Mouse (Mus musculus) macrophage (primary cell): ENCODE data around the gene Cpm. TPM values are rescaled to one million over a fixed set of nuclear protein-coding genes. Genes with fewer than 3 reads are reported as not detected.
"Not testable (repeated sequence)": the region's sequence is repeated elsewhere in the genome, so short reads cannot be mapped to it uniquely, and the experiment has no call there.

ENCODE experiments used
- H3K27ac ChIP-seq: fragments of 350-480 bp; formaldehyde crosslinking; 2 replicates; pipeline ENCODE4 v1.9.0; 2021
- H3K36me3 ChIP-seq: fragments of 350-480 bp; formaldehyde crosslinking; 2 replicates; pipeline ENCODE4 v1.9.0; 2021; ENCODE audit errors: inconsistent target
- H3K4me3 ChIP-seq: fragments of 350-480 bp; formaldehyde crosslinking; 2 replicates; pipeline ENCODE4 v1.9.0; 2021; ENCODE audit errors: inconsistent target
- H3K79me2 ChIP-seq: fragments of 350-480 bp; formaldehyde crosslinking; 2 replicates; pipeline ENCODE4 v1.9.0; 2021; ENCODE audit errors: inconsistent target
- WGBS: methylation state at CpG from one replicate; pipeline ENCODE4 v1.1.7; 2026; ENCODE audit warnings: inconsistent platforms; ENCODE audit not compliant: missing documents; 5-methylcytosine and 5-hydroxymethylcytosine counted together
- polyA plus RNA-seq: library from polyadenylated mRNA; stranded (reverse); fragments of 250-400 nt; gene quantifications from 3 replicates; pipeline ENCODE4 v1.2.4, GENCODE M21; 2018; ENCODE audit warnings: inconsistent platforms

Gene Cpm
- polyA plus RNA-seq, 1 experiment from 2014 or later, result 0.07 TPM

GRCm38 (mm10) chr10:117598266-117598950 lies 30.9 kb upstream of the Cpm start:
- Histone ChIP-seq H3K79me2 (no peaks in the 10 kb centered on the region), H3K4me3 (no peak overlapping the region), H3K27ac (no peak overlapping the region), H3K36me3 (no peaks in the 10 kb centered on the region)
- 98% methylated on average over 10 of the region's 10 CpGs for WGBS

DNA sequence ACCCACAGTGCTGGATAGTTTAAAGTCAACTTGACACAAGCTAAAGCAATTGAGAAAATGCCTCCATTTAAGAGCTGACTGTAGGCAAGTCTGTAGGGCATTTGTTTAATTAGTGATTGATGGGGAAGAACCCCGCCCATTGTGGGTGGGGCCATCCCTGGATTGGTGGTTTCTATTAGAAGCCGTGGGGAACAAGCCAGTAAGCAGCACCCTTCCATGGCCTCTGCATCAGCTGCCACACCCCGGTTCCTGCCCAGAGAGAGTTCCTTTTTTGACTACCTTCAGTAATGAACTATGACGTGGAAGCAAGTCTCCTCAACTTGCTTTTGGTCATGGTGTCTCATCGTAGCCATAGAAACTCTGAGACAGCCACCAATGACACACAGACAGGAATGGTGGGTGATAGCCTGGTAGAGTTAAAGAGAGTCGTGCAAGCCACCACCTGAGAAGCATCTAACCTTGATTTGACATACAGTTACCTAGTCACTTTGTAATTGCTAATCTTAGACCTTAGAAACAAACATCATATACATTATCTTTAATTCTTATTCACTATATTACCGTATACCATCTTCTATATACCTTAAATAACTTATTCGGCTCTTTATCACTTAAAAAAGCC lies 30.2 kb upstream of the Cpm start:
- H3K79me2 ChIP-seq, H3K4me3 ChIP-seq, H3K27ac ChIP-seq, H3K36me3 ChIP-seq: not testable (repeated sequence)
- WGBS, result 81% methylated on average over 8 of the region's 8 CpGs

DNA sequence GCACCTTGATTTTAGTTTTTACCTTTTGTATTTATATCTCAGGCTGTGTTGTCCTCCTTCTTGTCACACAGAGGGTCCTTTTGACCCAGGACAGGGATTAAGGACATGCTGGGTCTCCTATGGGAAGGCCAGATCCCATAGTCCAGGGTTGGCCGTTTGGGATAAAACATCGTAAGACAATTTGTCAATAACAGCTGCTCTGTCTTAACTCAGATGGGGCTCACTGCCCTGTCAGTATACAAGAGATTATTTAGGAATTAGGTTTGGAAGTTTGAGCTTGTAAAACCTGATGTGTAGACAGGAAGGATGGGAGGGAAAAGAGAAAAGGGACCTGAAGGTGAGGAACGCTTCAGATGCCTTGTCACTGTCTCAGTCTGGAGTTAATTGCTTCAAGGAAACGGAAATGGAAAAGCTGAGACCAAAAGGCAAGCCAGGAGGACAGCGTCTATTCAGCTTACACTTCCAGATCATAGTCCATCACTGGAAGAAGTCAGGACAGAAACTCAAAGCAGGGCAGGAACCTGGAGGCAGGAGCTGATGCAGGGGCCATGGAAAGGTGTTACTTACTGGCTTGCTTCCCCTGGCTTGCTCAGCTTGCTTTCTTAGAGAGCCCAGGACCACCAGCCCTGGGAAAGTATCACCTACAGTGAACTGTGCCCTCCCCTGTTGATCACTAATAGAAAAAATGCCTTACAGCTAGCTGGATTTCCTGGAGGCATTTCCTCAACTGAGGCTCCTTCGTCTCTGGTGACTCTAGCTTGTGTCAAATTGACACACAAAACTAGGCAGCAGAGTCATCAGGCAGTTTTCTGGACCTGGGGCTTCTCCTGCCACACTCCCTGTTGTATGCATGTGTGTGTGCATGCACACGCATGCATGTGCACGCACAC lies 27.9 kb upstream of the Cpm start:
- Histone ChIP-seq H3K79me2 (no peaks in the 10 kb centered on the region), H3K27ac (no peak overlapping the region)
- 88% methylated on average over 8 of the region's 8 CpGs for WGBS

DNA sequence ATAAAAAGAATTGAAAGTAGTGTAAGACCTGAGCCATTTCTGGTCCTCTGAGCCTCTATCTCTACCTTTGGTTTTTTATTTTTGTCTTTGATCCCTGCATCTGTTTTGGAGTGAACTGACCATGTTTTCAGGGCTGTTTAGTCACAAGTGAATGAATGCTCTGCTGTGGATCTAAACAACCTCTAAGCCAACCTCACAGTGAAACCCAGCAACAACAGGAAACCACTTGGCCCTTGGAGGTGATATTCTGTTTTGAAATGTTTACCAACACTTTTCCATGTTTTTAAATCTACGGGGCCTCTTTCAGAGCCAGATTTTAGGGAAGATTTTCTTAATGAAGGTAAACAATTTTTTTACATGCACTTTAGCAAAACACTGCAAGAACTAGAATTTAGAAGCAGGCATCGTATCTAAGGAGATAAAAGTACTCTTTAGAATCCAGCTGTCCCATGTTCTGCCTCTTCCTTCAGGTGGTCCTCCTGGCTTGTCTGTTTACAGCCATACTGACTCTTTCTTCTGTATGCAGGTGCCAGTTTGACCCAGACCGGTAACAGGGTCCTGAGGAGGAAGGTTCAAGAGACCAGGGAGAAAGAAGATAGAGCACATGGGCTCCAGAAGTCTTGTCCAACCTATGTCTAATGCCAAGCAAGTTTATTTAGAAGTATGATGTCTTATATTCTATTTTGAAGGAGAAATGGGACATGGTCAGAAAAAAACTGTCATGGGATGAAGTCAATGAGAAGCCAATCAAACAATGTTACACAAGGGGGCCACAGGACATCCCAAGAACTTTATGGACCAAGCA lies 26.8 kb upstream of the Cpm start:
- Histone ChIP-seq H3K4me3 (no peak overlapping the region), H3K27ac (no peak overlapping the region), H3K36me3 (no peaks in the 10 kb centered on the region), H3K79me2 (no peaks in the 10 kb centered on the region)
- 85% methylated on average over 3 of the region's 3 CpGs for WGBS

More for the DNA sequence above, 27.9 kb upstream of the Cpm start:
- H3K36me3 ChIP-seq, result no peaks in the 10 kb centered on the region
- H3K4me3 ChIP-seq, result no peak overlapping the region

DNA sequence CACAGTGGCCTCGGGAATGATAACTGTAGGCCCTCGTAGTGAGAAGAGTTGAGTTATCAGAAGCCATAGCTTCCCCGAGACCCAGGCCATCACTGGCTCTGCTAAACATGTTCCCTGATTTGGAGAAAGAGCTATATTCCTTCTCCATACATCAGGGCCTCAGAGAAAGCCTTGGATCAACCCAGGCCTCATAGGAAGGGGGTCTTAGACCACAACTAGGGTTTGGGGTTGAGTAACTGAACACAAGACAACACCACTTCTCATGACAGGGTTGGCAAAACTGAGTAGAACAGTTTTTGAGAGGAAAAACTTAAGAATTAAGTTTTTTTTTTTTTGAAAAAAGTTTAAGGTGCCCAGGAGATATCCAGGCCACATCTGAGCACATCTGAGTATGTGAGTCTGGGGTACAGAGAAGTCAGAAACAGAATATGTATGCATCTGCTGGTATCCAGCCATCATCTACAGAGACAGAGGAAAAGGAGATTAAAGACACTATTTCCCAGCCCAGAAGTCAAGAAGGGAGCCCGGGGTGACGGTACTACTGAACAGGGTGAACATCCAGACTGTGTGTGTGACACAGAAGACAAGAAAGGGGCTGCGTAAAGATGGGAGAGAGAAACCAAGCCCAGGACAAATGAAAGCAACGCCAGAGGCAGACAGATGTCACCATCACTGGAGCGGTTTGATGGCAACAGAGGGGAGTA lies 26.0 kb upstream of the Cpm start:
- WGBS, result 93% methylated on average over 6 of the region's 8 CpGs
- no peak overlapping the region for H3K27ac ChIP-seq
- H3K4me3 ChIP-seq, result no peak overlapping the region
- no peaks in the 10 kb centered on the region for H3K79me2 ChIP-seq
- no peaks in the 10 kb centered on the region for H3K36me3 ChIP-seq

GRCm38 (mm10) chr10:117603834-117604623 lies 25.3 kb upstream of the Cpm start:
- Histone ChIP-seq H3K79me2 (no peaks in the 10 kb centered on the region), H3K4me3 (no peak overlapping the region), H3K27ac (no peak overlapping the region), H3K36me3 (no peaks in the 10 kb centered on the region)
- WGBS, result 91% methylated on average over 11 of the region's 14 CpGs

DNA sequence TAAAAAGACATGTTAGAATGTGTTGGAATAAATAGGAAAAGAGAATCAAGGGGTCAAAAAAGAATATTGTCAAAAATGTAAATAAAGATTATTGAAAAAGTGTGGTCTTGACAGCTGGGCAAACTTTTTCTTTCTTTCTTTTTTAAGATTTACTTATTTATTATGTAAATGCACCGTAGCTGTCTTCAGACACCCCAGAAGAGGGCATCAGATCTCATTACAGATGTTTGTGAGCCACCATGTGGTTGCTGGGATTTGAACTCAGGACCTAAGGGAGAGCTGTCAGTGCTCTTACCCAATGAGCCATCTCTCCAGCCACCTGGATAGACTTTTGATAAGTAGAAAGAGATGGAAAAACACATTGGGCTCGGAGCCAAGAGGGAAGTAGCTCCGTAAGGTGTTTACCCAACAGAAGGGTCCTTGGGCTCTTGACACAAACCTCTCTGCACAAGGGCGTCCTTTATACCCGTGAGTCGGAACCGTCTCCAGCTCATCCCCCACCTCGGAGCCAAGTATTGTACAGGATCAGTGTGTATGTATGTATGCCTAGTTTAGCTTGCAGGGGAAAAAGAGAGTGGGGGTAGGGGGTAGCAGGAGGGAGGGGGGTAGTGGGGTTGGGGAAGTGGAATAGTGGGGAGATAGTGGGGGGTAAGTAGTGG lies 24.5 kb upstream of the Cpm start:
- no peaks in the 10 kb centered on the region for H3K79me2 ChIP-seq
- no peak overlapping the region for H3K4me3 ChIP-seq
- H3K27ac ChIP-seq, result no peak overlapping the region
- H3K36me3 ChIP-seq, result no peaks in the 10 kb centered on the region
- 95% methylated on average over 8 of the region's 8 CpGs for WGBS

GRCm38 (mm10) chr10:117605283-117606243 lies 23.7 kb upstream of the Cpm start:
- H3K4me3 ChIP-seq, result no peak overlapping the region
- H3K36me3 ChIP-seq, result no peaks in the 10 kb centered on the region
- no peak overlapping the region for H3K27ac ChIP-seq
- WGBS, result 74% methylated on average over 15 of the region's 15 CpGs
- H3K79me2 ChIP-seq, result no peaks in the 10 kb centered on the region

DNA sequence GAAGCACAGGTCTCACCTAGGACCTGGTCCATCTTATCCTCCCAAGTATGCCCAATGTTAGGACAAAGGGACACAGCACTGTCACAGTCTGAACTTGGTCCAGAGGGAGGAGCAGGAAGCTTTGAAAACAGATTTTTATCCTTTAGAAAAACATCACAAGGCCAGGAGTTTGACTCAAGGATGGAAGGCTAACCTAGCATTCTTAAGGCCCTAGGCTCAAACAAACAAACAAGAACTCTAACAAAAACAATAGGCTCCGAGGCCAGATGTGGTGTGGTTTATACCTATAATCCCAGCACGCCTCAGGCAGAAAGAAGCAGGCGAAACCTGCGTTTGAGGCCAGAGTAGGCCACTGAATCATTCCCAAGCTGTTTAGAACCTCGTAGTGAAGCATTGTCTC lies 22.9 kb upstream of the Cpm start:
- Histone ChIP-seq H3K36me3 (no peaks in the 10 kb centered on the region), H3K4me3 (no peak overlapping the region), H3K79me2 (no peaks in the 10 kb centered on the region), H3K27ac (no peak overlapping the region)
- WGBS, result 90% methylated on average over 5 of the region's 5 CpGs

DNA sequence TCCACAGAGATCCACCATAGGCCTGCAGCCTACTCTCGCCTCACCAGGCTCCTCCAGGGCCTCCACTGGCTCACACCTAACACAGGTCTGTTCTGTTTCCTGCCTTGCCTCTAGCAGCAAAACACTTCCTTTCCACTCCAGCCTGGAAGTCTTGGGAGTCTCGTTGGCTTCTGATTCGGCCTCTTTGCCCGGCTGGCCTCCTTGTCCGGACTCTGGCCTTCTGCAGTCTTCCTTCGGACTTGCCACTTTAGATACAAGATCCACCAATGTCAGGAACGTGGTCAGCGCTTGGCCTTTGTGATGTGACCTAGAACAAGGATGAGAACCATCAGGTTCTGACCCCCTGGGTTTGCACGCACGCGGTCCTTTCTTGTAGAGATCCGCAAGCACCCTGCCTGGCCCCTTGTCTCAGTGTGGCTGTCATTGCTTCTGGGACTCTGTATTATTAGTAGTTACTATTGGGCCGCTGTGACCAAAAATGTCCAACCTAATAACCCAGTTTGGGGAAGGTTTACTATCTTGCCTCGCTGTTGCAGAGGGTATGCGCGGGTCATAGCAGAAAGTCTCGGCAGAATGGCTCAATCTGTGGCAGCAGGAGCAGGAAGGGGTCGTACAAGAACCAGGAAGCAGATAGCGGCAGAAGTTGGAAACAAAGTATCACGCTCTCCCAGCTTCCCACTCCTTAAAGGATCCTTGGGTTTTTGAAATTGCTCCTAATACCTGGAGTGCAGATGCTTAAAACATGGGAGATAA lies 22.1 kb upstream of the Cpm start:
- Histone ChIP-seq H3K79me2 (no peaks in the 10 kb centered on the region), H3K27ac (no peak overlapping the region), H3K36me3 (no peaks in the 10 kb centered on the region), H3K4me3 (no peak overlapping the region)
- WGBS, result 92% methylated on average over 20 of the region's 20 CpGs

DNA sequence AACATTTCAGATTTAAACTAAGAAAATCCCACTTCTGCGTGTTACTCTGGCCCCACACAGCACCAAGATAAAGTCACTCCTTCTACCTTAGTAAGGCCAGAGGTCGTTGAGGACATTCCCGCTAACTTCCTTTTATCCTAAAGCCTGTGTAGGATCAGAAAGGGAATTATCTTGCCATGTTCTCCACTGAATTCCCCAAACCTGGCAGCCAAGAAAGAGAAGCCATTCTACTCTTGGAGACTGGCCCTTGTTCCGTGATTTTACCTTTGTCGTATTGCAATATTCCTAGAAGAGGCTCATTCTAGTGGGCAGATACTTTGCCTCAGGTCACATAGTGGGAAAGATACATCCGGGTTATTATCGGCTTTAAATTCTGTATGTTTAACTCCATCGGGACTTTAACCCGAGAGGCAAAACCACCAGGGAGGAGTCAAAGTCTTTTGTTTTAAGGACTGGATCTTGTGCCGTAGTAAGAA lies 21.5 kb upstream of the Cpm start:
- Histone ChIP-seq H3K4me3 (no peak overlapping the region), H3K27ac (no peak overlapping the region), H3K79me2 (no peaks in the 10 kb centered on the region), H3K36me3 (no peaks in the 10 kb centered on the region)
- WGBS, result over 99% methylated on average over 10 of the region's 10 CpGs
